Mouse (Mus musculus) lung, adult 2 months (tissue): ENCODE measurements around the gene Rab39b.

Experiments
- CTCF ChIP-seq: fragments of 200-500 bp; IDR thresholded peaks from 2 replicates; pipeline ENCODE4 v1.5.1; 2011; ENCODE audit warnings: mild to moderate bottlenecking, low read length, control low read depth; ENCODE audit not compliant: insufficient read depth
- POLR2A ChIP-seq: fragments of 200-500 bp; IDR thresholded peaks from 2 replicates; pipeline ENCODE4 v1.6.1; 2011; ENCODE audit warnings: low read depth, mild to moderate bottlenecking, control low read depth, low read length, borderline replicate concordance; ENCODE audit errors: extremely low read depth

DNA sequence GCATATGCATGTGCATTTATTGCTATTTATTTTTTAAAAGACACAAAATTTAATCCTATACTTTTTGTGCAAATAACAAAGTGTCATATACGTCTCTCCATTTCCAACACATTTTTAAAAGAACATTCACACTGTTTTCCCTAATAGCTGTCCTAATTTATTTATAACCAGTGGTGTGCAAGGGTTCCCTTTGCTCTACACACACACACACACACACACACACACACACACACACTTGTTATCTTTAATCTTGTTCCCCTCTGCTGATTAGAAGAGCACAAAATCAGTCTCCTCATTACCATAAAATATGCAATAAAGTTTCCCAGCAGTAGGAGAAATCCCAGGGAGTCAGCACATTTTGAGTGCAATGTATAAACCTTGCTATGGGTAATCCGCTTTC is 508 bp upstream of the Rab39b start:
- TF ChIP-seq POLR2A (no peak), CTCF (no peak)
